Mouse (Mus musculus) embryonic facial prominence, embryonic 12.5 days (tissue): ENCODE results near the gene Uts2r. TPM values are rescaled to one million over a fixed set of nuclear protein-coding genes. Genes with fewer than 3 reads are reported as not detected.
A peak's percentile ranks its signal among the peaks of the same experiment; 100 is the strongest.

Experiments used
- ATAC-seq: fragments of 200-750 bp; cut with Nextera tagmentation; 2 replicates; pipeline ENCODE4 v1.8.0; 2017; ENCODE audit not compliant: insufficient number of reproducible peaks, insufficient read depth, low FRiP score, low TSS enrichment
- H3K27ac ChIP-seq: fragments of 300-500 bp; sonication (generic); 2 replicates; pipeline ENCODE4 v1.5.1; 2016; ENCODE audit warnings: mild to moderate bottlenecking
- H3K27me3 ChIP-seq: fragments of 300-500 bp; sonication (generic); 2 replicates; pipeline ENCODE4 v1.6.1; 2016; ENCODE audit warnings: mild to moderate bottlenecking, moderate library complexity
- H3K36me3 ChIP-seq: fragments of 300-500 bp; sonication (generic); 2 replicates; pipeline ENCODE4 v1.6.1; 2016; ENCODE audit warnings: mild to moderate bottlenecking
- H3K4me1 ChIP-seq: fragments of 300-500 bp; sonication (generic); 2 replicates; pipeline ENCODE4 v1.6.1; 2016
- H3K4me2 ChIP-seq: fragments of 300-500 bp; sonication (generic); replicated peaks from 2 replicates; pipeline ENCODE4 v1.6.1; 2016; ENCODE audit warnings: mild to moderate bottlenecking, moderate library complexity
- H3K4me3 ChIP-seq: fragments of 300-500 bp; sonication (generic); 2 replicates; pipeline ENCODE4 v1.5.1; 2016; ENCODE audit warnings: mild to moderate bottlenecking
- H3K9ac ChIP-seq: fragments of 300-500 bp; sonication (generic); 2 replicates; pipeline ENCODE4 v1.6.1; 2016; ENCODE audit warnings: mild to moderate bottlenecking, moderate library complexity
- H3K9me3 ChIP-seq: fragments of 300-500 bp; sonication (generic); 2 replicates; pipeline ENCODE4 v1.6.1; 2016; ENCODE audit warnings: mild to moderate bottlenecking, moderate library complexity
- WGBS: fragments of 180-500 bp; shearing (Covaris S2); methylation state at CpG from one replicate; pipeline ENCODE4 v1.1.7; 2016; 5-methylcytosine and 5-hydroxymethylcytosine counted together
- polyA plus RNA-seq: library from polyadenylated mRNA; unstranded; fragments of >200 nt; fragmentation: Nextera tagmentation; extraction: Ambion mirVana; gene quantifications from 2 replicates; pipeline ENCODE4 v1.2.1, GENCODE M21; 2016

The Uts2r gene
- polyA plus RNA-seq, 1 experiment from 2014 or later, result 0.22 TPM

DNA sequence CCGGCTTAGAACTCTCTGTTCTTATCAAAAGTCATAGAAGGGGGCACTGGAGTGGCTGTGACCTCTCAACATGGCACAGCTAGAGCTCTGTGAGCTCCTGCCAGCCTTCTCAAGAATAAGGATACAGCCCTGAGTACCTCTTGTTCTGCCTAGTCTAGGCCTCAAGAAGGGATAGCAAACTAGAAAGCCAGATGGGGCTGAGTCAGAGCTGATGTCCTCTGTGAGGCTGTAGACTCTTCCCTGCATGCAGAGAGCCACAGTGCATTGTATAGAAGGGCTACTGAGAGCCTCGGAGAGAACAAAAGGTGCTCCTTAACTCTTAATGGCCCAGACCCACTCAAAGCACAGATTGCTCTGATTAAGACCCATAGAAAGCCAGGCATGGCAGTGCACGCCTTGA lies 14.2 kb downstream of the Uts2r start:
- no peaks in the 10 kb centered on the region for H3K36me3 ChIP-seq
- no peak for ATAC-seq
- no peak overlapping the region for H3K4me2 ChIP-seq
- 49% methylated on average over 3 of the region's 3 CpGs for WGBS
- no peak overlapping the region for H3K27ac ChIP-seq
- H3K27me3 ChIP-seq, result no peaks in the 10 kb centered on the region
- H3K9me3 ChIP-seq, result no peaks in the 10 kb centered on the region
- H3K4me3 ChIP-seq, result no peak overlapping the region
- no peaks in the 10 kb centered on the region for H3K4me1 ChIP-seq
- no peak overlapping the region for H3K9ac ChIP-seq

DNA sequence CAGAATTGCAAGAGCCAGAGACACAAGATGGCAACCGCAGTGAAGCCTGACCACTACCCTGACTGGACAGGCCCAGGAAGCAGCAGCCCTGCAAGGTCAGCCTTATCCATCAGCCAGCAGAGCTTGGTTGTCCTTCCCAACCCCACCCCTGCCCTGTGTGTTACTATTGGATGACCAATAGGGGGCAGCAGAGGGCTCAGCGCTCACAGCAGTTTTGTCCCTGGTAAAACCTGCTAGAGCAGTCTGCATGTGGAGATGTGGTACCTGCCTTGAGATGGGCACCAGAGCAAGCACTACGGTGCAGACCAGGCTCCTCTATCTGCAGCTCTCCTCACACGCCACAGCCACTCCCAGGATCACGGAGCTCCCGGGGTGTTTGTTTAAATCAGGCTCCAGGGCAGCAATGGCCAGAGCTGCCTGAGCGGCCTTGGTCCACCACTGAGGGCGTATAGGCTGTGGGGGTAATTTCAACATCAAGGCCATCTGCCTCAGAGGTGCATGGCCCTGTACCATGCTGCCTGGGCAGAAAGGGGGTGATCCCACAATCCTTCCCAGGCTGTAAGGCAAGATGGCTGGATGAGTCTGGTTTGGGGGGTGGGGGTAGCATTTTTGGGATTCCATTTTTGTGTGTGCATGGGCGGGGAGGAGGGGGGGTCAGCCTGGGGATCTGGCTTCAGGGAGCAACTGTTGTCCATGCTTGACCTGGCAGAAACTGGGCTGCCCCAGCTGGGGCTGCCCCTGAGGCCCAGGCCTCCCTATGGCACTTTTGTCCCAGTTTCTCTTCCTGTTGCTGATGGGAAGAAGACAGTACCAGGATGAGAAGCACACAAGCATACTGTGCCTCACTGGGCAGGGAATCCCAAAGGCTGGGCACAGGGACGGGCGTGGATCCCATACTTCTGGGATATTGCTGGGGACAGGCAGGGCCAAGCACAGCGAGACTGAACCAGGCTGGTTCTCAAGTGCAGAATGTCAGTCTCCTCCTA lies 16.5 kb downstream of the Uts2r start:
- H3K9me3 ChIP-seq, result no peaks in the 10 kb centered on the region
- H3K4me2 ChIP-seq, result no peak overlapping the region
- H3K4me3 ChIP-seq, result no peak overlapping the region
- WGBS, result 56% methylated on average over 12 of the region's 12 CpGs
- peak; percentile 73; the same call in 1 of the 2 replicates for ATAC-seq
- H3K4me1 ChIP-seq, result no peaks in the 10 kb centered on the region
- no peak overlapping the region for H3K27ac ChIP-seq
- H3K9ac ChIP-seq, result no peak overlapping the region
- no peaks in the 10 kb centered on the region for H3K27me3 ChIP-seq
- peaks cover 4% of the 10 kb centered on the region; the same call in 1 of the 2 replicates for H3K36me3 ChIP-seq

DNA sequence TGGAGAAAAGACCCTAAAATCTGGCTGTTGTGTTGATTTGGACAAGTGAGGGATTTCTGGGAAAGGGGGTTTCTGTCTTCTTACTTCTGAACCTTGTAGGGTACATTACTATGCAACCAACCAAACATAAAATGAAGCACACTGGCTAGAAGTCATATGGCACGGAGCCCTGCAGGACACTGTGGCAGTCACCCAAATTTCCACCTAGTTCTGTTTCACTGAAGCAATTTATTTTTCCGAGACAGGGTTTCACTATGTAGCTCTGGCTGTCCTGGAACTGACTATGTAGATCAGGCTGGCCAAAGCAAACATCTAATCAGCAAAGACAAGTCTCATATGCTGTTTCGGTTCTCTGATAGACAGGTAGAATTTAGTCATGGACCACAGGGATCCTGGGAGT lies 29.6 kb downstream of the Uts2r start:
- Histone ChIP-seq H3K9me3 (no peaks in the 10 kb centered on the region), H3K9ac (no peak overlapping the region), H3K4me3 (no peak overlapping the region), H3K27ac (no peak overlapping the region), H3K27me3 (no peaks in the 10 kb centered on the region), H3K4me1 (no peaks in the 10 kb centered on the region), H3K4me2 (no peak overlapping the region), H3K36me3 (peaks cover 8% of the 10 kb centered on the region; the same call in 1 of the 2 replicates)
- ATAC-seq, result no peak
- WGBS, result 87% methylated on average over 3 of the region's 3 CpGs

DNA sequence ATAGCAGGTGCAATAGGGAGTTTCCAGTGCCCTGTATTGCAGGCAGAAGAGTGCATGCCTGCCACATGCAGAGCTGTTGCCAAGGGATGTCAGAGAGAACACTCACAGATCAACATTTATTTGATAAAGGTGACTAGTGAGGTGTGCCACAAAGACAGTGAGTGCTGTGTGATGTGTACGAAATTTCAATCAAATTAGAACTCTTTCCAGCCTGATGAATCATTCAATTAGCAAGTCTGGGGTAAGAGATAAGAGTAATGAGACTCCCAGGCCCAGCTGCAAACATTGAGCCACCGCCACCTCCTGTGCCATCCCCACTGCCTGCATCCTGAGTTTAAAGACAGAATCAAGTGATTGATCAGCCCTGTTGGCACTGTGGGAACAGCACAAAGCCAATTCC lies 32.7 kb downstream of the Uts2r start:
- ATAC-seq, result no peak
- H3K27ac ChIP-seq, result no peak overlapping the region
- H3K36me3 ChIP-seq, result peaks cover 8% of the 10 kb centered on the region; the same call in 1 of the 2 replicates
- no peaks in the 10 kb centered on the region for H3K4me1 ChIP-seq
- 76% methylated on average over 2 of the region's 2 CpGs for WGBS
- H3K4me2 ChIP-seq, result no peak overlapping the region
- H3K27me3 ChIP-seq, result no peaks in the 10 kb centered on the region
- H3K9me3 ChIP-seq, result no peaks in the 10 kb centered on the region
- no peak overlapping the region for H3K9ac ChIP-seq
- no peak overlapping the region for H3K4me3 ChIP-seq

DNA sequence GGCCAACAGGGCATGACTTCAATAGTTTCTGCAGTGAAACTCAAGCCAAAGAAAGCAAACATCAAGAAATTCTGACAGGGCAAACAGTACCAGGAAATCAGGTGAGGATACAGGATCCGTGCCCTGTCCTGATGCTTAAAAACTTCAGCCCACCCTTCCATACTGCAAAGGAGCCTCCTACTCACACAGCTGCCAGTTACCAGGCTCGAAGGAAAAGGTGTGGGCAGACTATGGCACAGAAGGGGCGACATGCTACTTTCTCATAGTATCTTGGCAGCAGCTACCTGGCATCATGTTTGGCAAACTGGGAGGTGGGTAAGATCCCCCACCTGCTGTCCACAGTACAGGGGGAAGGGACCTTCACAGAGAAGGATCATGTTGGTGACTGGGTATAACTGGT lies 33.3 kb downstream of the Uts2r start:
- H3K9ac ChIP-seq, result no peak overlapping the region
- no peaks in the 10 kb centered on the region for H3K9me3 ChIP-seq
- H3K36me3 ChIP-seq, result peaks cover 8% of the 10 kb centered on the region; the same call in 1 of the 2 replicates
- no peaks in the 10 kb centered on the region for H3K27me3 ChIP-seq
- no peak overlapping the region for H3K4me3 ChIP-seq
- no peak overlapping the region for H3K27ac ChIP-seq
- WGBS, result 71% methylated on average over 3 of the region's 3 CpGs
- H3K4me2 ChIP-seq, result no peak overlapping the region
- ATAC-seq, result no peak
- H3K4me1 ChIP-seq, result no peaks in the 10 kb centered on the region

DNA sequence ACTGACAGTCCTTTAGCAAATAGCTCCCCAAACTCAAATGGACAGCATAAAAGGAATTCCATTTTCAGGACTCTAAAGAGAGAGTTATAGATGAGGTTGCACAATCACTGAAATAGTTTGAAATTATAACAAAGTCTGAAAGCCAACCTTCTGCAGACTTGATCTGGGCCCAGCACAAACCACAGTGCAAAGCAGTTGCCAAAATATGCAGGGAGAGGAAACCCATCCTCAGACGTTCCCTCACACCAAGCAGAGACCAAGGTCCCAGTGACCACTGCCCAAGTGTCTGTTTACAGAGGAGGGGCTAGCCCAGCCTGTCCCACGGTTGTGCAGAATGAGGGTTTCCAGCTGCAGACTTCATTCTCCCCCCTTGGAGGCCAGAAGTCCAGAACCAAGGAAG lies 38.6 kb downstream of the Uts2r start:
- 0 out of 2 replicates have a peak, but pooled peaks cover 6% of the 10 kb centered on the region for H3K36me3 ChIP-seq
- 0 out of 2 replicates have a peak, but pooled peaks cover 2% of the 10 kb centered on the region for H3K4me1 ChIP-seq
- no peaks in the 10 kb centered on the region for H3K27me3 ChIP-seq
- H3K4me2 ChIP-seq, result no peak overlapping the region
- no peak for ATAC-seq
- H3K4me3 ChIP-seq, result no peak overlapping the region
- H3K9ac ChIP-seq, result no peak overlapping the region
- no peak overlapping the region for H3K27ac ChIP-seq
- WGBS, result 47% methylated on average over 2 of the region's 2 CpGs
- no peaks in the 10 kb centered on the region for H3K9me3 ChIP-seq

DNA sequence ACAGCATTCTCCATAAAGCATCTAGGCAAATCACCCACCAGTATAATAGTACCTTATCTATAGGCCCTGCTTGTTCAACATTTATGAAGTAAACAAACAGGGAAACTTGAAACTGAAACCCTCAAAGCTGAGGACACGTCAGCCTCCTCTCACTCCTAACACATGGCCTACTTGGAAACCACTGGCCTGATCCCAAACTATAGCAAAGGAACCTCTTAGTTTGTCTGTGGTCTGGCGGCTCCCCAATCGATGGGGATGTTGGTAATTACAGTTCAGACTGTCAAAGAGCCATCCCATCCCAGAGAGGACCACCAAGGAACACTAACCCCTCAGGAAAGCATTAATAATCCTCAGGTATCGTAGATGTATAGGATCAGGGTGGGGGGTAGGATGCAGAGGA lies 39.8 kb downstream of the Uts2r start:
- Histone ChIP-seq H3K27ac (no peak overlapping the region), H3K27me3 (no peaks in the 10 kb centered on the region), H3K4me1 (peaks cover 5% of the 10 kb centered on the region; the same call in 1 of the 2 replicates), H3K9ac (no peak overlapping the region), H3K9me3 (no peaks in the 10 kb centered on the region), H3K4me2 (no peak overlapping the region), H3K36me3 (0 out of 2 replicates have a peak, but pooled peaks cover 2% of the 10 kb centered on the region), H3K4me3 (no peak overlapping the region)
- ATAC-seq, result no peak
- 73% methylated on average over 4 of the region's 4 CpGs for WGBS

DNA sequence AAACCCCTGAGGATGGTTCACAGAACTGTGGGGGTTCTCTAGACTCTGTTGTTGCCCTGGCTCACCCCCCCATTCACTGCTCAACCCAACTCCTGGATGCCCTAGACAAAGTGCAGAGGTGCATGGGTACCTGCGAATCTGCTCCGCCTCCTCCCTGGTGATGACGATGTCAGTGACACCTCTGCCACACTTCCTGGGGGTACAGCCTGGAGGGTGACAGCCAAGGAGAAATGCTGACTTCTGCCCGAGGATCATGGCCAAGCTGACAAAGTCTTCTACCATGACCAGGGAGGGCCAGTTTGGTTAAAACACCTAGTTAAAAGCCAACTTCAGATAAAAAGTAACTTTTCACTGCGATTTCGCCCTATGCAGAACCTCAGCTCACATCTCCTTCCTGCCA lies 40.7 kb downstream of the Uts2r start:
- H3K9ac ChIP-seq, result no peak overlapping the region
- no peak overlapping the region for H3K4me3 ChIP-seq
- no peaks in the 10 kb centered on the region for H3K36me3 ChIP-seq
- H3K27me3 ChIP-seq, result no peaks in the 10 kb centered on the region
- no peak overlapping the region for H3K27ac ChIP-seq
- no peak for ATAC-seq
- H3K4me1 ChIP-seq, result peaks cover 10% of the 10 kb centered on the region
- H3K4me2 ChIP-seq, result no peak overlapping the region
- no peaks in the 10 kb centered on the region for H3K9me3 ChIP-seq
- 91% methylated on average over 6 of the region's 6 CpGs for WGBS

DNA sequence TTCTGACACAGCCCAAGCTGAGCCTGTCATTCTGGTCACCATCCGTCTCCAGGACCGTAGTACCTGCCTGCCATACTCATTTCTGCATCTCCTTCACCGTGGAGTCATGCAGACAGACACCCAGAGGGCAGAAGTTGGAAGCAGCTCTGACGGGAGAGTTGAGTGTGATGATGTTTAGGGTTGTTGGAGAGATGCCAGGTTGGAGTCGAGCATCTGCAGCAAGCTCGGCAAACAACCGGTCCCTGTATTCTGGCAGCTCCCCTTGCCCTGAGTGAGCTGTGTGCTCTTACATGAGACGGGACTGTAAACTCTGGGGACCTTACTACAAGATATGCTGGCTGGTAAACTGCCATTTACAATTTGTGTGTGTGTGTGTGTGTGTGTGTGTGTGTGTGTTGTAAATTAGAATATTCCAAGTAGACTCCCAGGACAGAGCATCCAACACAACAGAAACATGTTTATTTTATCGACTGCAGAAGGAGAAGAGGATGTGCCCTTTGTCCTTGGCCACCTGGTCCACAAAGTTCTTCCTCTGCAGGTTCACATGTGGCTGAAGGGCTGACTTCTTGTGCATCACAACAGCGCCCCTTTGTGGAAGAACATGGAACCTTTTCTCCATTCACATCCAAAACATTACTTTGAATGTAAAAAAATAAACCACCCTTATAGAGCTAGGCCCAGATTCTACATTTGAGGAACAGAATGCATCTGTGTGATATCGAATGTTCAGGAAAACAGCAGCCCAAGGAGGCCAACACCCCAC lies 41.5 kb downstream of the Uts2r start:
- Histone ChIP-seq H3K27ac (no peak overlapping the region), H3K4me2 (no peak overlapping the region), H3K27me3 (no peaks in the 10 kb centered on the region), H3K4me1 (peaks cover 10% of the 10 kb centered on the region), H3K9me3 (no peaks in the 10 kb centered on the region), H3K4me3 (no peak overlapping the region), H3K36me3 (no peaks in the 10 kb centered on the region), H3K9ac (no peak overlapping the region)
- 64% methylated on average over 11 of the region's 11 CpGs for WGBS
- ATAC-seq, result no peak

DNA sequence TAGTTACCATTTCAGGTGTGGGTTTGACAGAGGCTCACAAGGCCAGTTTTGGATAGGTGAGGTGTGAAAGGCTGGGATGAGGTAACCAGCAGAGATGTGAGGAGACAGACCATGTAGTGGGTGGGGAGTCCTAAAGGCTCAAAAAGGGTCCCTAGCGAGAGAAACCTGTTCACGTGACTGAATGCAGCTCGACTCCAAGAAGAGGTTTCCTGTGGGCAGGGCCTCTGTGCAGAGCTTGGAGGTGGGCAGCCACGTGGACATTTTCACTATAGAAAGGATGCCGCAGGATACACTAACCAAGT lies 43.7 kb downstream of the Uts2r start:
- Histone ChIP-seq H3K9ac (no peak overlapping the region), H3K27ac (peak overlapping the region; percentile 41; the same call in 1 of the 2 replicates), H3K4me2 (peak overlapping the region; percentile 82), H3K4me1 (peaks cover 10% of the 10 kb centered on the region), H3K4me3 (peak overlapping the region; percentile 74), H3K36me3 (peaks cover 7% of the 10 kb centered on the region), H3K9me3 (no peaks in the 10 kb centered on the region), H3K27me3 (no peaks in the 10 kb centered on the region)
- no peak for ATAC-seq
- WGBS, result 1% methylated on average over 5 of the region's 5 CpGs

DNA sequence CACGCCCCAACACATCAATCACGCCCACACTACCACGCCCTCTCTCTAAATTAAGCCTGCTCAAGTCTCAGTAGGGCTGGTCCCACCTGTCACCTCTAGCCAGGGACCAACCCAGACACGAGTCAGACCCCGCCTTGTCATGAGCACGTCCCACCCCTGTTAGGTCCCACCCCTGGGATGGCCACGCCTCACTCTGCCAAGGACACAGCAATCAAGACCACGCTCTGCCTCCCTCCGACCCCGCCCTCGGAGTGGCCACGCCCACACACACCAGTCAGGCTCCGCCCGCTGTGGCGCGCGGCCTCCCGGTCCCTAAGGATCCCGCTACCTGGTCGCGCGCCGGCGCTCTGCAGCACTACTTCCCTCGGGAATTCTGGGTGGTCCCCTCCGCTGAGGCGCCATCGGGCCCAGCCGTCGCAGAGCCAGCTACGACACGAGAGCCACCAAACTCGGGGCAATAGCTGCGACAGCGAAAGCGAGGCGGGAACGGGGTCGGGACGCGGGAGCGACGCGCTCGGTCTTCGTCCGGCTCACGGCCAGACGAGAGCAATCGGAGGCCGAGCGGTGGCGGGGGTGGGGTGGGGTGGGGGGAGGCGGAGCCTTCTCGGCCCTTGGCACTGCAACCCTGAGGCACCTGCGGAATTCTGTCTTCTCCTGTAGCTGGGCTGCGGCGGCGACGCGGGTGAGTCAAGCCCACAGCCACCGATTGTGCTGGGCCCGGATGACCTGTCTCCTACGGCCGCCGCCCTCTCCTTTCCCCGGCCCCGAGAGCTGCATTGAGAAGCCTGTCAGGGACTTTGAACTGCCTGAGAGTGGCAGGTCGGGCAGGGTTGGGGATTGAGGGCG lies 44.3 kb downstream of the Uts2r start, which contains the start of the genes Hexdc and Ogfod3:
Gene Hexdc (plus strand): TSS at position 273 of the 846 bp plus-strand sequence.
Gene Ogfod3 (minus strand): TSS at position 551 of the 846 bp plus-strand sequence.
- Histone ChIP-seq H3K27me3 (no peaks in the 10 kb centered on the region), H3K36me3 (peaks cover 7% of the 10 kb centered on the region), H3K4me3 (peak within 1 kb of the TSS; percentile 74), H3K9me3 (no peaks in the 10 kb centered on the region), H3K27ac (peak within 1 kb of the TSS; percentile 83), H3K4me1 (peaks cover 10% of the 10 kb centered on the region), H3K9ac (peak within 1 kb of the TSS; percentile 68), H3K4me2 (peak within 1 kb of the TSS; percentile 82)
- under 1% methylated on average over 70 of the region's 70 CpGs for WGBS
- peak; percentile 97 for ATAC-seq
